Mouse (Mus musculus): ENCODE measurements at regions not wholly inside any gene's neighbourhood (a gene's known extent, or its start where the extent isn't known, plus 50 kb on each side); places are given as distances from the start of the nearest gene placed in this dataset.

- DNase-seq (ENCODE audit: low spot score): no peak
Measured at GRCm38 (mm10) chr1:73727781-73728180, 396.5 kb downstream of the Tns1 start.

GRCm38 (mm10) chr1:73726658-73727057, 397.6 kb downstream of the Tns1 start:
- DNase-seq (ENCODE audit: low spot score): no peak

GRCm38 (mm10) chr1:73725486-73725885, 398.8 kb downstream of the Tns1 start:
- DNase-seq (ENCODE audit: low spot score): peak; percentile 32

GRCm38 (mm10) chr1:73724551-73724950, 399.7 kb downstream of the Tns1 start:
- DNase-seq (ENCODE audit: low spot score): no peak

DNA sequence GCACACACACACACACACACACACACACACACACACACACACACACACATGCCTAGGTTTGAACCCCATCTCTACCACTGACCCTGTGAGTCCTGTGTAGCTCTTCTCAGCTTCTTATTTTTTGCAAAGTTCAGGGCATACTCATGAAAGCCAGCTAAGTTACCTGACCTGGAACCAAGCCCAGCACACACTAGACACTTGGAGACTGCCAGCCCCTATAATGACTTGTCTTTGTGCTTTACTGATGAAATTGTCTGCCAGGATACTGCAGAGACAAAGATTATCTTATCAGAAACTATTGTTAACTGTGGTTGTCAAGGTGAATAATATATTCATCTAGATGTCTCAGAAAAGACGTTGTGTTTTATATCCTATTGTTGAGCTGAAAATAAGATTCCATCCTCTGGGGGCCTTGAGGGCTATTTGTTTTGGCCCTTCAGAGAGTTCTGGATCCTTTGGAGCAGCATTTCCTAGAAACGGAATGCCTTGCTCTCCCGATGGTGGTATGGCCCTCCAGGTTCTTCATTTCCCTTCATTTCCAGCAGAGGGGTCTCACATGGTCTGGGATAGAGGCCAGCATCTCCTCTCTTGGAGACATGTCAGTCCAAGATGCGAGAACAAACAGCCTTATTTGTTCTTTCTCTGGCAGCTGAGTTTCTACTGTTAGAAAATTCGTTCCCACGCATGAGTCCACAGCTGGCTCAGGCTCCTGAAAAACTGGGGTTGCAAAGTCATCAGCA, 402.6 kb downstream of the Tns1 start:
- no peak for DNase-seq (ENCODE audit: low spot score)

DNA sequence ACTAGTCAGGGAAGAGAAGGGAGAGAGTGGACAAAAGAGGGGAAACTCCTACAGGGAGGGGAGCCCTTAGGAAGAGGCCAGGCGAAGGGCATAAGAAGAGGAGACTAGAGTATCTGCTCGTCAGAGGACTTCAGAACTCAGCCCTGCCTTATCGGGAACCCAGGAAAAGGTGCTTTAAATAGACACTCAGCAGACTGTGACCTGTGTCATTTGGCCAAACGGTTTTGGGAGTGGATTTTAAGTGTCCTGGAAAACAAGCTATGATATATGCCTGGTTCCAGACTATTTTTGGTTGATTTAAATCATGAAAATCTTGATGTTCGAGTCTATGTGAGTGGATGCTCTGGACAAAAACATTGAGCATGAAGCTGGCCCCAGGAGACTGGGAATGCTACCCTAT, 405.8 kb downstream of the Tns1 start:
- DNase-seq (ENCODE audit: low spot score): no peak

DNA sequence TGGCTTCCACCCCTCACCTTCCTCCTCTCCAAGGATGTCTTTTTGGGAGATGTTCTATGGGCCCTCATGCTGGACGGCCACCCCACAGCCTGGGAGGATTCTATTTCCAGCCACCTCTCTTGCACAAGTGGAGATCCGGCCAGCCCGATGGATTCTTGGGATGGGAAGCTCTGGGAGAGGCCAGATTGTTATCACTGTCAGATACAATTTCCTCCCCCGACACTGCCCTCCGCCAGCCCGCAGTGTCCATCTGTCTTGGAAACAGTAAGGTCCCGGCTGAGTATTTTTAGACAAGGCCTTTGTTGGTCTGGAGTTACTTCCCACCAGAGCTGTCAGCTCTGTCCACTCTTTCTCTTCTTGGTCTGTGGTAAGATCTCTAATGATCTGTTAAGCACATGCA, 406.8 kb downstream of the Tns1 start:
- peak; percentile 17 for DNase-seq (ENCODE audit: low spot score)

GRCm38 (mm10) chr1:73716901-73717300, 407.3 kb downstream of the Tns1 start:
- DNase-seq (ENCODE audit: low spot score): no peak

DNA sequence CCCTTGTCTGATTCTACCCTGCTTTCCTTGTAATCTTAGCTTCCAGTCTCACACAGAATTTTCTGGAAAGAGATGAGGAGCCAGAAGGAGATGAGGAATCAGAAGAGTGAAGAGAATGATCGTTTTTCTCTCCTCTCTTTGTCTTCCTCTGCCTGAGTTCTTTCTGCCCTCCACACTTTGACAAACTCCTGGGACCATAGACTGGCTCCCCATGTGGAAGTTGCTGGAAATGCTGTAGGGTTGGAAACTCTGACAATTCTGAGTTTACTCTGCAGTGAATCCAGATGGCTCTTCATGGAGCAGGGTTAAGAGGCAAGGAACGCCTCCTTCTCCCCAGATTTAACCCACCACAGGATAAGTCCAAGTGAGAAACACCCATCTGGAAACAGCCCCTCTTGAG, 408.7 kb downstream of the Tns1 start:
- DNase-seq (ENCODE audit: low spot score): no peak

GRCm38 (mm10) chr1:73702428-73702842, 421.8 kb downstream of the Tns1 start:
- DNase-seq (ENCODE audit: low spot score): no peak

DNA sequence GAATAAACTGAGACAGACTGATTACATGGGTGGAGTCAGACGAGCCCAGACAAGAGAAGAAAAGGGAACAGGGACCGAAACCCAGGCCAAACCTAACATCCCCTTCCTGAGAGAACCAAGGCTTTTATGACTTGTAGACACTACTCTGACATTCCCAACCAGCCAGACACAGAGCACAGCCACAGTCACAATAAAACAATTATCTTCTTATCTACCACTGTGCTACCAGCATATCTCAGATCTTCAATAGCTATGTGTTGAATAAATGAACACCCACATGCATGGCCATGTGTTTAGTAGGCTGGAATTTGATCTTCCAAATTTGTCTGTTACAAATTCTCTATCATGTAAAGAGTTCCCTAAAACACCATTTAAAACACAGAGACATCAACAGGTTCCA, 430.7 kb downstream of the Tns1 start:
- no peak for DNase-seq (ENCODE audit: low spot score)

GRCm38 (mm10) chr1:73685734-73686133, 438.5 kb downstream of the Tns1 start:
- DNase-seq (ENCODE audit: low spot score): no peak

DNA sequence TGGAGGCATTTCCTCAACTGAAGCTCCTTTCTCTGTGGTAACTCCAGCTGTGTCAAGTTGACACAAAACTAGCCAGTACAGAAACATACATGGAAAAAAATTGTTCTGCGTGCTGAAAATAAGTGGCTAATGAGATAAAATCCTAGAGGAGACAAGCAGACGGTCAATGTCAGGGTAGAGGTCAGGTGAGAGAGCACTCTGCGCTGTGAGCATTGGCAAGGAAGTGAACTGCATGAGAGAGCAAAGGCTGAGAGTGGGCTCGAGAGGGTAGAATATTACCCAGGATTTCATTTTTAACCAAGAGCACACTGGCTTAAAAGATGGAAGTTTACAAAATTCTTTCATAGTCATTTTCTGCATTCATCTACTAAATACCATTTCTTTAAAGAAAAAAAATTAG, 439.2 kb downstream of the Tns1 start:
- DNase-seq (ENCODE audit: low spot score): no peak

DNA sequence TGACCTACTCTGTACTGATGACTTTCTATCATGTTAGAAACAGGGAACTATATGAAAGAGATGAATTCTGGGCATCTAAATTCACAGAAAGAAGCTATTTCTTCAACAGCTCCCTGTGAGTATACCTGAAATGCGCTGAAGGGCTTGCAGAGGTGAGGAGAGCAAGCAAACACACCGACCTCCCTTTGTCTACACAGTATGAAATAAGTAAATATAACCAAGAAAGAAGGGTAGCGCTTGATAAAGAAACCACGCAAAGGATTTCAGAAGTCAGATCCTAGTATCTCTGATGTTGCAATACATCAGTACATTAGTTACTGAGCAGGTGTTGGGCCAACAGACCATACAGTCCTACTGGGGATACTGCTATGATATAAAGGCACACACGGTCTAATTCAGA, 440.1 kb downstream of the Tns1 start:
- no peak for DNase-seq (ENCODE audit: low spot score)

DNA sequence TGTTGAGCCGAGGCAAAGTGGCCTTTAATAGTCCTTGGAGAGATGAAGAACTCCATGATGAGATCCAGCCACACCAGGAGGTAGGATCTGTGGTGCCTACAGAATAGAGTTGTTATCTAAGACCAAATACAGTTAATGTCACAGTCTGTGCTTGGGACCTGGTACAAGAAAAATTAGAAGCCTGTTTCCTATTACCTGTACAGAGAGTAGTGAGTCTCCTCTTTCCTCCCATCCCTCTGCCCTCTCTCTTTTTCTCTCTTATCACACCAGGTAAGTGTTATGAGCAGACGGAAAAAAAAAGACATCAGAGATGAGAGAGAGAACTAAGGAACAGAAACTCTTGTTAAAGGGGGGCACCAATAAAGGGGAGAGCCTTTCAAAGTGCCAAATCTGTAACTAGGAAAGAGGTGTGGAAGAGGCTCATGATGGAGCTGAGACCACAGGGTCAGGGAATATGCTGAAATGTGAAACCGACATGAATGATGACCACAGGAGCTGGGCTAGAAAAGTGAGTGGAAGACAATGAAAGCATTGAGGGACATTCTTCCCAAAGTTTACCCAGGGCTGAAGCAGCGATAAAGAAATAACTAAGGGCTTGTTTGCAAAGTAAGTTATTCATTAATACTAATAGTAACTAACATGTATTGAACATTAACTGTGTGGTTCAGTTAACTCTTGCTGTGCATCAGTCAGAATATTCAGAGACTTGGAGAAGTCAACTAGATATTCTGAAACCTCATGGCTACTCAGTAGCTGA, 440.9 kb downstream of the Tns1 start:
- DNase-seq (ENCODE audit: low spot score): no peak

DNA sequence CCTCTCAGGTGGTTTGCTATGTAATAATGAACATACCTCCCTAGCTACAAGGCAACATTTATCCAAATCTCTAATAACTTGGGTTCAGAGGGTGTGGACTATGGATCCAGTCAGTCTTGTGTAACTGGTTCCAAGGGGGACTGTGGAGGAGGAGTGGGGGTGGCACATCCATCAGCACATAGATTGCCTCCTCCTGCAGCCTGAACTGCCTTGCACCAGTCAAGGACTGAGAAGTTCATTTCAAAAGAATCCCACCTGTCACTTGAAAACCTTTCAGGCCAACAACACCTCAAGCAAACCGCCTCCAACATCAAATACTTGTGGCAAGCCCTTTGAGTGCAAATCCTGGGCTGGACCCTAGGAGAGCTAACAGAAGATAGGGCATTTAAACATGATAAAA, 442.6 kb downstream of the Tns1 start:
- DNase-seq (ENCODE audit: low spot score): no peak

DNA sequence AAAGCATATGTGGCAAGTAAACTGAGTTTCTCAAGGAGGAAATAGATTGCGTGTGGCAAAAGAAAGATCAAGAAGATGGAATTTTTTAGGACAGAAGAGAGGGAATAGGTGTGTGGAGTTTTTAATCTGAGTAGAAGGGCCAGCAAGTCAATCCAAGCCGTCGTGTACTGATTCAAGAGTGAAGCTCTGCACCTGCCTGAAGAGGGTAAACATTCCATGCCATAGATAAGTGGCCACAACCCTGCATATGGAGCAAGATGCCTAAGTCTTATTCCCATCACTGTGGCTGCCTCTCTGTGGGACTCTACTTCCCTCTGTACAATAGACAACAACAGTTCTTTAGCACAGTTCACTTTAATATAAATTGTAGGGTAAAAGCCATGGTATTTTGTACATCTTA, 443.4 kb downstream of the Tns1 start:
- DNase-seq (ENCODE audit: low spot score): no peak

DNA sequence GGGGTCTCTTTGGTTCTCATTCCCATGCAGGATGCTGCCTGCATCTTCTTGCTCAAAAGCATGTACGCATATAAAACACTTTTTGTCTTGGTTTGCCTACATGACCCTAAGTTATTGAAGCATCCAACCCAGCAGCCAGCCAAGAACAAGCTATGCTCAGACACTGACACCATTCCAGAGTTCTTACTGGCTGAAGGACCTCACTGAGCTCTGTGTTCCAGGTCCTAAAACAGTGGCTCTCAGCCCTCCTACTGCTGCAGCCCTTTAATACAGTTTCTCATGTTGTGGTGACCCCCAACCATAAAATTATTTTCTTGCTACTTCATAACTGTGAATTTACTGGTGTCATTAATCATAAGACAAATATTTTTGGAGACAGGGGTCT, 450.4 kb downstream of the Tns1 start:
- DNase-seq (ENCODE audit: low spot score): no peak

DNA sequence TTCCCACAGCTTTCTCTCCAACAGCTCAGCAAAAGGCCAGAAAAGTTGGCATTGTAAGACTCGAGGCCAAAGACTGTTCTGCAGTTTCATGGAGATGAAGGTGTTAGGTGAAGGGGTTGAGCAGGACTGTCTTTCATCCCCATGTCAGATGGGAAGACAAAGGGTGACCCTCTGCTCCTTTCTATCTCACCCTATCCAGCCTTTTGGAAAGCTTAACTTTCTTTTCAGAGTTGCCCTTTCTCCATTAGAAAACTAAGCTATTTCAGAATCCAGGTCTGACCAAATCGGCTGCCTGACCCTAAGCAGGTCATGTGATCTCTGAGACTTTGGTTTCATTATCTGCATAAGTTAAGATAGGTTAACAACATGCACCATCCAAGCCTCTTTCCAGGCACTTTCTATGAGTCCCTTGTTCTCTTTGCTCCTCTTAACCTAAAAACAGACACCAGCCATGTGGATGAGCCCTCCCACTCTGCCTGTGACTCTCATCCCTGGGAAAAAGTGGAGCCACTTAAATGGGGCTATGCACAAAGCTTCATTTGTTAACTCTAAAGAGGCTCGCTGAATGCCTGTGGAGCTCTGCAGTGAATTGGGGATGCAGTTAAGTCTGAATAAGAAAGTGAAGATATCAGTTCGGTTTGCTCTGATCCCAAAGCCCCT, 450.9 kb downstream of the Tns1 start:
- no peak for DNase-seq (ENCODE audit: low spot score)

- peak; percentile 39 for DNase-seq (ENCODE audit: low spot score)
Measured at GRCm38 (mm10) chr1:73672239-73672638, 452.0 kb downstream of the Tns1 start.

DNA sequence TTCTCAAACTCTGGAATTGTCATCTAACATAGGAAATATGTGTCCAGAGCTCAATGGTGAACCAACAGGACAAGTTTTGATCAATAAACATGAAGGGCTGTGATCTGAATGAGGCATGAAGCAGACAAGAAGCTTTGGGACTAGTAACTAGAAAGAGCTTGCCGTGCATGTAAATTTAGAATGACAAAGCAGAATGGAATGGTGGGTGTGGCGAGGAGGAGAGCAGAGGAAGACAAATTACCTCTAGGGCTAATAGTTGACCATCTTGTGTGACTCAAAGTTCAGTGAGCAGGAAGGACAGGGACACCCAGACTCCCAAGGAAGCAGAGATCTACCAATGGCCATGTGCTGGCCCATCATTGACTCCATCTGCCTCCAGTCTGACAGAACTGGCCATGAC, 455.6 kb downstream of the Tns1 start:
- DNase-seq (ENCODE audit: low spot score): no peak

- DNase-seq (ENCODE audit: low spot score): no peak
Measured at GRCm38 (mm10) chr1:73663546-73663945, 460.7 kb downstream of the Tns1 start.

GRCm38 (mm10) chr1:73645011-73645410, 479.2 kb downstream of the Tns1 start:
- DNase-seq (ENCODE audit: low spot score): no peak

Data from gastrocnemius, adult 18-20 months (tissue).